Mouse (Mus musculus) urinary bladder, adult 2 months (tissue): ENCODE measurements around the gene Ddn. TPM values are rescaled to one million over a fixed set of nuclear protein-coding genes. Genes with fewer than 3 reads are reported as not detected.

Experiments used
- DNase-seq: peaks from one replicate; pipeline ENCODE4 v3.0.0; 2022; ENCODE audit warnings: low spot score
- polyA plus RNA-seq: library from polyadenylated mRNA; depleted of rRNA; stranded (reverse); fragments of >200 nt; gene quantifications from 2 replicates; pipeline ENCODE4 v1.2.3, GENCODE M21; 2012

The Ddn gene
- polyA plus RNA-seq, 1 experiment = 0.08 TPM

GRCm38 (mm10) chr15:98797835-98798492 is 11.3 kb downstream of the Ddn start:
- DNase-seq = no peak

- no peak for DNase-seq
Observed at GRCm38 (mm10) chr15:98796803-98797595, 12.3 kb downstream of the Ddn start.

- no peak for DNase-seq
Observed at GRCm38 (mm10) chr15:98793141-98793698, 16.1 kb downstream of the Ddn start.

DNA sequence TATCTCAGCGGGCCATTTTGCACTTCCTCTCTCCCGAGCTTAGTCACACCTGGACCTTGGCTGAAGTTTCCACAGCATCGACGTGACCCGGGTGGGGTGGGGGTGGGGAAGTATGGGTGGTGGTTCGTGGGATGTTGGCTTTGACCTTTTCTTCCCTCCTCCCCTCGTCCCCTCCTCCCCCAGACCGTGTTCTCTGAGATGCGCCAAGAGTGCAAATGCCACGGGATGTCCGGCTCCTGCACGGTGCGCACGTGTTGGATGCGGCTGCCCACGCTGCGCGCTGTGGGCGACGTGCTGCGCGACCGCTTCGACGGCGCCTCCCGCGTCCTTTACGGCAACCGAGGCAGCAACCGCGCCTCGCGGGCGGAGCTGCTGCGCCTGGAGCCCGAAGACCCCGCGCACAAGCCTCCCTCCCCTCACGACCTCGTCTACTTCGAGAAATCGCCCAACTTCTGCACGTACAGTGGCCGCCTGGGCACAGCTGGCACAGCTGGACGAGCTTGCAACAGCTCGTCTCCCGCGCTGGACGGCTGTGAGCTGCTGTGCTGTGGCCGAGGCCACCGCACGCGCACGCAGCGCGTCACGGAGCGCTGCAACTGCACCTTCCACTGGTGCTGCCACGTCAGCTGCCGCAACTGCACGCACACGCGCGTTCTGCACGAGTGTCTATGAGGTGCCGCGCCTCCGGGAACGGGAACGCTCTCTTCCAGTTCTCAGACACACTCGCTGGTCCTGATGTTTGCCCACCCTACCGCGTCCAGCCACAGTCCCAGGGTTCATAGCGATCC is 16.9 kb downstream of the Ddn start:
- no peak for DNase-seq

DNA sequence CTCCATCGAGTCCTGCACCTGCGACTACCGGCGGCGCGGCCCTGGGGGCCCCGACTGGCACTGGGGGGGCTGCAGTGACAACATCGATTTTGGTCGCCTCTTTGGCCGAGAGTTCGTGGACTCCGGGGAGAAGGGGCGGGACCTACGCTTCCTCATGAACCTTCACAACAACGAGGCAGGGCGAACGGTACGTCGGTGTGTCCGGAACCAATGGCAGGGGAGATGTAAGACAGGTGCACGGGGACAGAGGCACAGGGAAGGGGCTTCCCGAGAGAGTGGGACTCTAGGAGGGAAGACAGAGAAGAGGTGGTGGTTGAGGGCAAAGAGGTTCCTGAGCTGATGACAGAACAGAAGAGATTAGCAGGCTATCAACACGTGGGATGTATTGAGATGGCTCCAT is 17.5 kb downstream of the Ddn start:
- no peak for DNase-seq

DNA sequence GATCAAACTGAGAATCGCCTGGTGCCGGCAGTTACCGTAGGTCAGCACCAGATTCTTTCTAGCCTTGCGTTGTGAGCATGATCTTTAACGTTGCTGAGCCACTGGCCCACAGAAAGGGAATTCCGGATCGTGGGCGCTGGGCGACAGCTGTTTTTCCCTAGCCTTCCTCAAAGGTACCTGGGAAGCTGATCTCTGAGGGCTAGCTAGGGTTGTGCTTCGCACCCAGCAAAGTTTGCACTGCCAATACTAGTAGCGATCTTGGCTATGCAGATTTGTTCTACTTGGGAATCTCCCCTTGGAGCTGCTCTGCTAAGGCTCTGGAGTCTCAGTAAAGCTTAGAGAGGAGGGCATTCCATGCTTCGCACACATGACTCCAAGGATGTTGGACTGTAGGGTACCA is 18.1 kb downstream of the Ddn start:
- no peak for DNase-seq

- DNase-seq = no peak
Observed at GRCm38 (mm10) chr15:98790761-98791160, 18.5 kb downstream of the Ddn start.

DNA sequence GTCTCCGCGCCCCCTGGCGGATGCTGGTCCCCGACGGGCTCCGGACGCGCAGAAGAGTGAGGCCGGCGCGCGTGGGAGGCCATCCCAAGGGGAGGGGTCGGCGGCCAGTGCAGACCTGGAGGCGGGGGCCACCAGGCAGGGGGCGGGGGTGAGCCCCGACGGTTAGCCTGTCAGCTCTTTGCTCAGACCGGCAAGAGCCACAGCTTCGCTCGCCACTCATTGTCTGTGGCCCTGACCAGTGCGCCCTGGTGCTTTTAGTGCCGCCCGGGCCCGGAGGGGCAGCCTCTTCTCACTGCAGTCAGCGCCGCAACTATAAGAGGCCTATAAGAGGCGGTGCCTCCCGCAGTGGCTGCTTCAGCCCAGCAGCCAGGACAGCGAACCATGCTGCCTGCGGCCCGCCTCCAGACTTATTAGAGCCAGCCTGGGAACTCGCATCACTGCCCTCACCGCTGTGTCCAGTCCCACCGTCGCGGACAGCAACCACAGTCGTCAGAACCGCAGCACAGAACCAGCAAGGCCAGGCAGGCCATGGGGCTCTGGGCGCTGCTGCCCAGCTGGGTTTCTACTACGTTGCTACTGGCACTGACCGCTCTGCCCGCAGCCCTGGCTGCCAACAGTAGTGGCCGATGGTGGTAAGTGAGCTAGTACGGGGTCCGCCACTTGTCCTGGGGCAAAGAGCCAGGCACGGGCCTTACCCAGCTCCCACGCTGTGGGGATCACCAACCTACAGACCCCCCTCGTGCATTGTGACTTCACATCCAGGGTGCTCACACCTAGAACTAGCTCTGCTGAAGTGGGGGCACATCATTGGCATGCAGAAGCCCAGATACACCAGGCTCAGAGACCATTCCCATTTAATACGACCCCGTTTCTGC is 19.4 kb downstream of the Ddn start, which contains the start of gene Wnt1:
TSS of gene Wnt1 (plus strand) at position 197 of the 875 bp plus-strand sequence.
- no peak for DNase-seq

- peak; percentile 39 for DNase-seq
Observed at GRCm38 (mm10) chr15:98788972-98789660, 20.2 kb downstream of the Ddn start.

- DNase-seq = no peak
Observed at GRCm38 (mm10) chr15:98787930-98788329, 21.4 kb downstream of the Ddn start.

- no peak for DNase-seq
Observed at GRCm38 (mm10) chr15:98785744-98786143, 23.5 kb downstream of the Ddn start.

DNA sequence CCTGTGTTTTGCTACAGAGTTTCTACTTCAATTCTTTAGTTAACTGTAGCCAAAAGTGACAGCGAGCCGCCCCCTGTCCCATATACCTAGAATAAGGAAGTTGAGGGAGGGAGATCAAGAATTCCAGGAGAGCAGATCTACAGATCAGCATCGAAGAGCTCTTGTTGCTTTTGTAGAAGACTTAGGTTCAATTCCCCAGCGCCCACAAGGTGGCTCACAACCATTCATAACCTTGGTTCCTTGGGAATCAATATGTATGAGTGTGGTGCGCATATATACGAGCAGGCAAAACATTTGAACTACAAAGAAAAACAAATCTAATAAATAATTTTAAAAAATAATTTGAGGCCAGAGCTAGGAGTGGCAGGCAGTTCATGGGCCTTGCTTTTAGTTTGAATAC is 28.1 kb downstream of the Ddn start:
- no peak for DNase-seq

DNA sequence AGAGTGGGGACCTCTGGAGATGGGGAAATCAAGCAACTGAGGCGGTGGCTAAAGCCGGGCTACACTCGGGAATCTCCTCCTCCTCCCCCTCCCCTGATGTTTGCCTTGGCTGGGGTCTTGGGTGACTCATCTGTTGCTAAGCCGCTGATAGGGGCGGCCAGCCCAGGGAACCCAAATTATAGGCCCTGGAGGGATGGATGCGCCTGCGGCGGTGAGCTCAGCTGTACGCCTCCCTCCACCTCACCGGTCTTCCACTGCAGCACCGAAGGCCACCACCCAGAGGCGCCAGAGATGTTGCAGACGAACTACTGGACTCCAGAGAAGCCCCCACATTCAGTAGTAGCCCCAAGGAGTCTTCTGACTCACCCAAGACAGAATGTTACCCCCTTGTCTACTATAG is 28.7 kb downstream of the Ddn start:
- no peak for DNase-seq

- no peak for DNase-seq
Observed at GRCm38 (mm10) chr15:98780075-98780474, 29.2 kb downstream of the Ddn start.

- no peak for DNase-seq
Observed at GRCm38 (mm10) chr15:98778806-98779205, 30.5 kb downstream of the Ddn start.

- no peak for DNase-seq
Observed at GRCm38 (mm10) chr15:98778191-98778770, 31.0 kb downstream of the Ddn start.

DNA sequence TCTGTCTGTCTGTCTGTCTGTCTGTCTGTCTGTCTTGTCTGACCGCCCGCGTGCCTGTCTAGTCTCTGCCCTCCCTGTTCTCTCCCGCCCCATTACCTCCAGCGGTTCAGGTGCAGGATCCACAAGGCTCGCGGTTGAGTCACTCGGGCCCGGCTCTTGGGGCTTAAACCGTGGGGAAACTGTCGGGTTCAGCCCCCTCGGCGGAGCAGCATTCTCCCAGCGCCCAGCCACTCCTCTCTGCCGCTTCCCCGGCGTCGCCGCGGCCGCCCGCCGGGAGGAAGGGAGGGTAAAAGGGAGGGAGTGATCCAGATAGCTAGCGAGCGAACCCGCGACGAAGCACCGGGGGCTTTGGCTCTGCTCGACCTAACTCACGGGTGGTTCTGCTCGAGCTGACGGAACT is 31.5 kb downstream of the Ddn start, which contains the start of gene Wnt10b:
TSS of gene Wnt10b (minus strand) at position 389 of the 400 bp plus-strand sequence.
- DNase-seq = no peak

- no peak for DNase-seq
Observed at GRCm38 (mm10) chr15:98777005-98777616, 32.2 kb downstream of the Ddn start.

DNA sequence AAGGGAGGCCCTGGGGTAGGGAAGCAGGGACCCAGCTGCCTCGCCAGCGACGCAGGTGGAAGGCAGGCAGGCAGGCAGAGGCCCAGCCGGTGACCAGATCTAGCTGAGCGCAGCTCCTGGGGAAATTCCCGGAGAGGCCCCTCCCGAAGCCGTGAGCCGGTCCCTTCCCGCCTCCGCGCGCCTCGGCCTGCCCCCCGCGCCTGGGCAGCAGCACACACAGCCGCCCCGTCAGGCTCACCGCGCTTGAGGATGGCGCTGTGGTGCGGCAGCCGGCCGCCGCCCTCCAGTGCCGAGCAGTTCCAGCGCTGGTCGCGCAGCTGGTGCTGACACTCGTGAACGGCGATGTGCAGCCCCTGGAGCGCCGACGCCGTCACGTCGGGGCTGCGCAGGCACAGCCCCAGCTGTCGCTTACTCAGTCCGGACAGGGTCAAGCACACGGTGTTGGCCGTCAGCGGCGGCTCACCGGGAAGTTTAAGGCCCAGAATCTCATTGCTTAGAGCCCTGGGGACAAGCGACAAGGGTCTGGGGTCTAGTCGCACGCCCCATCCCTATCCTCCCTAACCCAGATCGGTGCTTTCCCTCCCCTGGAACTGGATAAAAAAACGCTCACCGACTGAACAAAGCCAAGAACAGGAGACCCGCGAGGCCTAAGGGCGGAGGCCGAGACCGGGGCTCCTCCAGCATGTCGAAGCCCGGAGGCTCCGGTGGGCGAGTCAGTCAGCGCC is 32.8 kb downstream of the Ddn start:
- no peak for DNase-seq
